Mouse (Mus musculus) limb, embryonic 14.5 days (tissue): ENCODE measurements around the gene Ptgs2. TPM values are rescaled to one million over a fixed set of nuclear protein-coding genes. Genes with fewer than 3 reads are reported as not detected.

Experiments
- ATAC-seq: fragments of 200-750 bp; cut with Nextera tagmentation; 2 replicates; pipeline ENCODE4 v1.8.0; 2017; ENCODE audit warnings: low read depth, moderate number of reproducible peaks, moderate TSS enrichment; ENCODE audit not compliant: low FRiP score
- DNase-seq: peaks from one replicate; pipeline ENCODE4 v3.0.0-alpha.2; 2015; ENCODE audit warnings: low spot score
- H3K27ac ChIP-seq: fragments of 300-500 bp; sonication (generic); replicated peaks from 2 replicates; pipeline ENCODE4 v1.5.1; 2014; ENCODE audit warnings: low read depth, mild to moderate bottlenecking, low read length, moderate library complexity, mixed read lengths
- H3K27me3 ChIP-seq: fragments of 300-500 bp; sonication (generic); 2 replicates; pipeline ENCODE4 v1.6.1; 2014; ENCODE audit warnings: low read length, mixed read lengths; ENCODE audit not compliant: control insufficient read depth, insufficient read depth
- H3K36me3 ChIP-seq: fragments of 300-500 bp; sonication (generic); 2 replicates; pipeline ENCODE4 v1.6.1; 2014; ENCODE audit warnings: mild to moderate bottlenecking, low read length, moderate library complexity, mixed read lengths; ENCODE audit not compliant: control insufficient read depth, insufficient read depth
- H3K4me1 ChIP-seq: fragments of 300-500 bp; sonication (generic); 2 replicates; pipeline ENCODE4 v1.6.1; 2014; ENCODE audit warnings: antibody characterized with exemption, low read length, mixed read lengths; ENCODE audit not compliant: control insufficient read depth, insufficient read depth
- H3K4me2 ChIP-seq: fragments of 300-500 bp; sonication (generic); replicated peaks from 2 replicates; pipeline ENCODE4 v1.6.1; 2014; ENCODE audit warnings: low read depth, mild to moderate bottlenecking, low read length, moderate library complexity; ENCODE audit not compliant: severe bottlenecking
- H3K4me3 ChIP-seq: fragments of 300-500 bp; sonication (generic); replicated peaks from 2 replicates; pipeline ENCODE4 v1.5.1; 2014; ENCODE audit warnings: low read length
- H3K9ac ChIP-seq: fragments of 300-500 bp; sonication (generic); 2 replicates; pipeline ENCODE4 v1.6.1; 2014; ENCODE audit warnings: mild to moderate bottlenecking, low read depth, low read length, moderate library complexity; ENCODE audit not compliant: severe bottlenecking
- H3K9me3 ChIP-seq: fragments of 300-500 bp; sonication (generic); 2 replicates; pipeline ENCODE4 v1.6.1; 2016; ENCODE audit warnings: low read length; ENCODE audit not compliant: control insufficient read depth
- POLR2A ChIP-seq: fragments of 200-500 bp; IDR thresholded peaks from 2 replicates; pipeline ENCODE4 v1.8.0; 2012; ENCODE audit warnings: inconsistent platforms, mild to moderate bottlenecking, moderate library complexity, borderline replicate concordance; ENCODE audit not compliant: insufficient read depth, insufficient read length; ENCODE audit errors: extremely low read depth
- WGBS: fragments of 180-500 bp; shearing (Covaris S2); extraction: QIAGEN DNeasy Blood & Tissue Kit; methylation state at CpG from one replicate; pipeline ENCODE4 v1.1.7; 2014; 5-methylcytosine and 5-hydroxymethylcytosine counted together
- microRNA-seq: library from miRNA; unstranded; fragments of <30 nt; microRNA quantifications from one replicate; pipeline ENCODE4, GENCODE M21; 2016
- polyA plus RNA-seq, 2 experiments: library from polyadenylated mRNA; depleted of rRNA in 1 of 2; stranded (reverse) in 1 of 2; unstranded in 1 of 2; fragments of >200 nt; fragmentation: Nextera tagmentation in 1 of 2; extraction: Ambion mirVana in 1 of 2; gene quantifications; 2 replicates each; pipeline versions ENCODE4 v1.2.1 to v1.2.3; 2012 to 2014

The Ptgs2 gene
- polyA plus RNA-seq, 2 experiments: 0.21 to 0.43 TPM

DNA sequence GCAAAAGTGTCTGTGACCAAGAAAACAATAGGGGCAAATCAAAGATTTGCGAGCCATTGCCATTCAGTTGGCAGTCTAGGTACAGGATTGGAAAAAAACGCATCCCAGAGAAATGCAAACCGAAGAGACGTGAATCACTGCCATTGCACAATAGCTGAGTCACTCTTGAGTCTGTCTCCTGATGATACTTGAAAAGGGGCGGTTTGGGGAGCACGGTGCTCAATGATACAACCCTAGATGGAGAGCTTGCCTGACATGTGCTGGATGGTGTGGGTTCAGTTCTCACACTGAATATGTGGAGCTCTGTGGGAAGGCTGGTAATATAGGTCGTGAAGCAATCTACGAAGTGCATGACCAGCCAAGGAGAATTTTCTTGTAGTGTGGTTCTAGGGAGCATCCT is 45.2 kb downstream of the Ptgs2 start:
- no peak for ATAC-seq
- no peak for DNase-seq
- H3K9ac ChIP-seq: no peak overlapping the region
- no peak overlapping the region for H3K4me3 ChIP-seq
- WGBS: 84% methylated on average over 8 of the region's 8 CpGs
- no peak overlapping the region for H3K4me2 ChIP-seq
- no peaks in the 10 kb centered on the region for H3K36me3 ChIP-seq
- H3K4me1 ChIP-seq: no peaks in the 10 kb centered on the region
- H3K9me3 ChIP-seq: no peaks in the 10 kb centered on the region
- H3K27ac ChIP-seq: no peak overlapping the region
- H3K27me3 ChIP-seq: no peaks in the 10 kb centered on the region
- no peak for TF ChIP-seq POLR2A

DNA sequence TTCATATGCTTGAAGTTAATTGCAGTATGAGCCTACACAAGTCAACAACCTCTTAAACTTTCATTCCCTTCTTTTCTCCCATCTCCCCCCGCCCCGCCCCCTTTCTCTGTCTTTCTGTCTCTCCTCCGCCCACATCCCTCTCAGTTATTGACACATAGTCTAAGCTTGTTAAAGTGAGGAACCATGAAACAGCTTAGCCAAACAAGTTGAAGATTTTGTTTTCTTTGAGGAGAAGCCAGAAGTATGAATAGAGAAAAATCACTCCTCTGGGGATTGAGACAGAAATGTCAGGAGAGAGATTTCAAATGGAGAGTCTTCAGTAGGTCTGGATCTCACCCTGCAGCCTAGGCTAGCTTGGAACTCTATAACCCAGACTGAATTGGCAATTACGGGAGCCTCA is 47.4 kb downstream of the Ptgs2 start:
- H3K4me2 ChIP-seq: no peak overlapping the region
- H3K36me3 ChIP-seq: no peaks in the 10 kb centered on the region
- no peaks in the 10 kb centered on the region for H3K27me3 ChIP-seq
- no peak overlapping the region for H3K9ac ChIP-seq
- no peak overlapping the region for H3K4me3 ChIP-seq
- DNase-seq: no peak
- TF ChIP-seq POLR2A: no peak
- no peaks in the 10 kb centered on the region for H3K4me1 ChIP-seq
- no peaks in the 10 kb centered on the region for H3K9me3 ChIP-seq
- no peak overlapping the region for H3K27ac ChIP-seq
- WGBS: 83% methylated on average over 4 of the region's 4 CpGs
- ATAC-seq: no peak

DNA sequence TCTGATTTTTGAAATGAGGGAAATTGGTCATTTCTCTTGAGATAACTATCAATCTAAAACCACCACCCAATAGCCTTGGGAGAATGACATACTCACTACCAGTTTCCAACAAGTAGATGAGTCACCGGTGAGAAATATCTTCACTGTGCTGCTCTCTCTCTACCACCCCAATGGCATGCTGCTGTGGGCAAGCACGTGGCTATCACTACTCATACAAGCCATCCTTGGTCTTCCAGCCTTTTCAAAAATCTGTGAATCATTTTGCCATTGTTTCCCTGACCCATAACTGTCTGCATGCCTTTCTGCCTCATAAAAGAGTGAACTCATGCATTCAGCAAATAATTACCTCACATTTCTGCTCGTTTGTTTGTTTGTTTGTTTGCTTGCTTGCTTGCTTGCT is 51.6 kb downstream of the Ptgs2 start:
- DNase-seq: no peak
- H3K9ac ChIP-seq: no peak overlapping the region
- no peaks in the 10 kb centered on the region for H3K9me3 ChIP-seq

More for the DNA sequence above, 51.6 kb downstream of the Ptgs2 start:
- TF ChIP-seq POLR2A: no peak
- H3K4me2 ChIP-seq: no peak overlapping the region
- H3K27ac ChIP-seq: no peak overlapping the region
- no peaks in the 10 kb centered on the region for H3K36me3 ChIP-seq
- no peaks in the 10 kb centered on the region for H3K4me1 ChIP-seq
- WGBS: 71% methylated on average over 3 of the region's 3 CpGs
- ATAC-seq: no peak
- no peaks in the 10 kb centered on the region for H3K27me3 ChIP-seq
- H3K4me3 ChIP-seq: no peak overlapping the region

Small RNA genes within 50 kb of the gene (microRNA-seq; reads per million reads assigned to microRNA genes)
- gene Gm44329: not detected

Other genes with a start within 250 kb of the Ptgs2 start
- 8.9 and 11.1 TPM in 2 replicates for gene Pla2g4a, start 138.7 kb upstream of the Ptgs2 start, polyA plus RNA-seq (2012; rRNA removed)
- gene Pla2g4a, start 138.7 kb upstream of the Ptgs2 start, polyA plus RNA-seq (2014; fragmentation: Nextera tagmentation; extraction: Ambion mirVana): 18.0 and 19.3 TPM in 2 replicates
- 0.10 and 0.18 TPM in 2 replicates for gene Pdc, start 219.4 kb downstream of the Ptgs2 start, polyA plus RNA-seq (2012; rRNA removed)
- gene Pdc, start 219.4 kb downstream of the Ptgs2 start, polyA plus RNA-seq (2014; fragmentation: Nextera tagmentation; extraction: Ambion mirVana): not detected in 2 replicates